Mouse (Mus musculus) small intestine, adult 2 months (tissue): ENCODE results near the gene Gm2310.
A peak's percentile ranks its signal among the peaks of the same experiment; 100 is the strongest.

Experiments
- CTCF ChIP-seq: fragments of 200-500 bp; IDR thresholded peaks from 2 replicates; pipeline ENCODE4 v1.5.1; 2012; ENCODE audit warnings: low read depth, mild to moderate bottlenecking, control low read depth, inconsistent platforms, low read length, moderate library complexity, mixed read lengths; ENCODE audit not compliant: insufficient replicate concordance, insufficient read length; ENCODE audit errors: extremely low read depth
- POLR2A ChIP-seq: fragments of 200-500 bp; IDR thresholded peaks from 2 replicates; pipeline ENCODE4 v1.6.1; 2012; ENCODE audit warnings: low read depth, mild to moderate bottlenecking, control low read depth, inconsistent platforms, low read length, moderate library complexity

DNA sequence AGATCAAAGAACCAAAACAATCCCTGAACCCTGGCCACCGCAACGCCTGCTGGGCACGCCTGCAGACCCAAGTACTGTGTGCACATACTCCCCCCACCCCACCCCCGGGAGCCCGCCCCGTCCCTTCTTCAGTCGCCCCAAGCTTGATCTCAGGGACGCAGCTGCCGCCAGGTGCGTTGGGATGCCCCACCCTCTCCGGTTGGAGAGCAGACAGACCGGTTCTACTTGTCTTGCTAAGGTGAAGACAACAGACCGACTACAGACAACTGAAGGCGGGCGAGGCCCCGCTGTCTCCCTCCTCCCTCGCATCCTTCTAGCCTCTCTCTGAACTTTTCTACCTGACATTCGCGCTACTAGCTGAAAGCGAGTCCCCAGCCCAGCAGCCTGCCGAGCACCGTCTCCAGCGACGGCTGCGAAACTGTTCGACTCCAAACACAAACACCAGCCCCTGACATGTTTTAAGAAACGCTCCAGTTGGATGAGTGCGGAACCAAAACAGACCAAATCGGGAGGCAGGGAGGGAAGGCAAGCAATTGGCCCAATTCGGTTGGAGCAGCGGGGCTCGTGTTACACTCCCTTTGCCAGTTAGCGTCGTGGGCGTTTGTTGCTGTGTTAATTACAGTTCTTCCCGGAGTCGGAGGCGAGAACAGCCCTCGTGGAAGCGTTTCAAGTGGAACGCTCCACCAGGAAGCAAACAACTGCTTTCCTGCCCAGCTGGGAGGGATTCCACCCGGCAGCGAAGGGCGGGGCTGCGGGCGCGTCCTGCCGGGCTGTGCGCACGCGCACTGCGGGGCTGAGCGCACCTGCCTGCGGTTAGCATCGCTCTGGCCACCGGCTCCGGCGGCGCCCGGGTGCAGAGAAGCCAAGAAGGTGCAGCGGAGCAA, 49.1 kb upstream of the Gm2310 start:
- no peak for TF ChIP-seq CTCF
- peak; percentile 53; the same call in 1 of the 2 replicates for TF ChIP-seq POLR2A
